Mouse (Mus musculus): ENCODE measurements around the gene Nlk.
A peak's percentile ranks its signal among the peaks of the same experiment; 100 is the strongest.

Gene Nlk

DNA sequence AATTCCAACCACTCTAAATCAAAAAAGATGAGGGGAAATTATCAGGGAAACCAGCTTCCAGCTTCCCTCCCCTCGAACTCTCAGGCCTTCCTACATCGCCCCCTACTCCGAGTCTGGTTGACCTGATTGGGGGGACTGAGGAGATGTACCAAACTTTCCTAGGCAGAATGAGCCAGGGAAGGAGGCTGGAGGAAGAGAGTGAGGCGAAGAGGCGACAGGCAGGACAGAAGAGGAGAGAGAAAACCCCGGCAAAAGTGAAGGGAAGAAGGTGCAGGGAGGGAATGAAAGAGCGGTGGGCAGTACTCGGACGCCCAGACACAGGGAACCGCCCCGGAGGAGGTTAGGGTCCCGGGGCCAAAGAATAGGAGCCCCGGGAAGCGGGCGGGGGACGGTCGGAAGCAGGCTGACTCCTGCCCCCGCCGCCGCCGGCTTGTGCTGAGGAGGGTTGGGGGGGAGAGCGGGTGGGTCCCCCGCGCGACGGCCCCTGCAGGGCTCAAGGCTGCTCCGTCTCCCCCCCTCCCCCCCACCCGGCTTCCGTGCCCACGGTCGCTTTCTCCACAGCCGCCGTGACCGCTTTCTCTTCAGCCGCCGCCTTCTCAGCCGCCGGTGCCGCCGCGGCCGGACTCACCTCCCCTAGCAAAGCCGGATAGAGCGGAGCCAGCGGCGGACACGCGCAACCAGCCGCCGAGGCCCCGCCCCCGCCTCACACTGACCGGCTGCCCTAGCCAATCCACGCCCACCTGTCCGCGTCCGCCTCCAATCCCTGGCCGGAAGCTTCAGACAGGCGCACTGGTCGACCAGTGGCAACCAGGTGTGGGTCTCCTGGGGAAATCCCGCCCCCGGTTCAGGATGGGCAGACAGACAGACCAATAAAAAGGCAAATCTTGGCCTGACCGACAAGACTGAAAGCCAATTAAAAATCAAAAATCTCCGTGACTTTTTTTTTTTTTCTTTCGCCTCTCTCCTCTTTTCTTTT lies at the start of gene Nlk:
Gene Nlk (minus strand): TSS at position 597 of the 976 bp plus-strand sequence.
- peak; percentile 99 for DNase-seq (ENCODE audit: low spot score in 2 of 2)

DNA sequence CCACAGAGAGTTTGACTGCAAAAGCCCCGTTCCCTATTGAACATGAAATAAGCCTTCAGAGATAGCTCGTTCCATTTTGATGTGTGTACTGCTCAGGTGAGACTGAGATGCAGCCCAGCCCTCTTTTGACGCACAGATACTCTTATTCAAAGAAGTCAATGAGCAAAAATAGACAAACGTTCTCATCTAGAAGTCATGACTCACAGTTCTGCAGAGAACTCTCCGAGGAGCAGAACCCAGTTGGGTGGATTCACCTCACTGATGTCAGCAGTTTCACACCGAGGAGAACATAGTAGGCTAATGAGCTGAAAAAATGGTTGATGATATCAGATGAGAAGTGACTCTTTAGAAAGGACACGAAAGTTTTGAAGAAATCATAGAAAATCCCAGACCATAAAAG lies 49.1 kb upstream of the Nlk start:
- no peak for DNase-seq (ENCODE audit: low spot score in 2 of 2)

DNA sequence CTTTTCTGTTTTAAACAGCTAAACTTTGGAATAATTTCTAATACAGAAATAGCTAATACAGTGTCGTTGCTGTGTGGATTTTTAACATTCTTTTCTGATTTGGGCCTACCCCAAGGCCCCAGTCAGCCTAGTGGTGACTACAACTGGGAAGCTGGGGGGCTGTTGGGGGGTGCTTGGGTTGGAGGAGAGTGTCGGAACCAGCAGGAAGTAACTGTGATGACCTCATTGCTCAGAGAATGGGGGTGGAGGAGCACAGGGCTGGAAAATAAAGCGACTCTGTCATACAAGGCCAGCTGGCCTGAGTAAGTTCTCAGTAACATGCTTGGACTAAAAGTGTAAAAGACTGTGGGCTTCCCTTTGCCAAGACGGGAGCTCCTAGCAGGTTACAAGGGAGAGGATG lies 48.3 kb upstream of the Nlk start:
- no peak for DNase-seq (ENCODE audit: low spot score in 2 of 2)

DNA sequence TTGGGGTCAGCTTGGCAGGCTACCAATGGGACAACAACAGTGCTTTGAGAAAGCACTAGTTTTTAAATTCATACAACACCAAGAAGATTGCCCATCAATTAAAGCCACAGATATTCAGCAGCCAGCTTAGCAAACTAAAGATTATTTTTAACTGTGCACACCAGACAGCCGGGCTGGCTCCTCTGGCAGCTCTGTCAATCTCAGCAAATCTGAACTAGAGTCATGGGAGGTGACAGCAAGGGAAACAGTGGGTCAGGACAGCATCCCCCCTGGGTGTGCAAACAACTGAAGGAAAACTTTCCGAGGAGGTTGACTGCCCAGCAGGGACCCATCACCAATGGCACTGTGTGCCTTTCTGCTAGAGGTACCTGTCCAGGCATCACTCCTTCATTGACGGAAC lies 45.3 kb upstream of the Nlk start:
- no peak for DNase-seq (ENCODE audit: low spot score in 2 of 2)

DNA sequence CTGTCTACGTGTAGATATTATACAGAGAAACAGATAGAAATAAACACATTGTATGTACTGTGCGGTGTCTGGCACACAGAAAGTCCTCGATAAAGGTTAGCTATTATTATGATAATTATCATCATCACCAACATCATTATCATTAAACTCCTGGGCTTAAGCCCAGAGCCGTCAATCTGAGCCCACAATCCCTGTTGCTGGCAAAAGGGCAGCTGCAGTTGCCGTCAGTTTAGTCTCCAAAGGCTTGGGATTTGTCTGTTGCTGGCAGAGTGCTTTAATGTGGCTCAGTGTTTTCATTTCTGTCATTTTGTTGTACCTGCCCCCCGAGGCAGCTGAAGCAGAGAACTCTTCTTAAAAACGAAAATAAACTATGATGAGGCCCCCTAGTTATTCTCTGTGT lies 44.8 kb upstream of the Nlk start:
- DNase-seq (ENCODE audit: low spot score in 2 of 2) = no peak

DNA sequence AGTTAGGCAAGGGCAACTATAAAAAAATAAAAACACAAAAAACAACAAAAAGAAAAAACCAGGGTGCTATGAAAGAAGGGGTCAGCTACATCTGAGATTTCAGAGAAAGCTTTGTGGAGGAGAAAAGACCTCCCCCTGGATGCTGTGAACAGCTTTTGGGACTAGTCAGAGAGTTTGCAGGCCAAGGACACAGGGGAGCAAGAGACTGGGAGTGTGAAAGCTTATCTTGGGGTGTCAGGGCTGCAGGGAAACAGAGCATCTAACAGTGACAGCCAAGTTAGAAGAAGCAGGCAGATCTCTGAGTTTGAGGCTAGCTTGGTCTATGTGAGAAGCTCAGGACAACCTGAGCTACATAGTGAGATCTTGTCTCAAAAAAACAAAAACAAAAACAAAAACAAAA lies 42.2 kb upstream of the Nlk start:
- no peak for DNase-seq (ENCODE audit: low spot score in 2 of 2)

DNA sequence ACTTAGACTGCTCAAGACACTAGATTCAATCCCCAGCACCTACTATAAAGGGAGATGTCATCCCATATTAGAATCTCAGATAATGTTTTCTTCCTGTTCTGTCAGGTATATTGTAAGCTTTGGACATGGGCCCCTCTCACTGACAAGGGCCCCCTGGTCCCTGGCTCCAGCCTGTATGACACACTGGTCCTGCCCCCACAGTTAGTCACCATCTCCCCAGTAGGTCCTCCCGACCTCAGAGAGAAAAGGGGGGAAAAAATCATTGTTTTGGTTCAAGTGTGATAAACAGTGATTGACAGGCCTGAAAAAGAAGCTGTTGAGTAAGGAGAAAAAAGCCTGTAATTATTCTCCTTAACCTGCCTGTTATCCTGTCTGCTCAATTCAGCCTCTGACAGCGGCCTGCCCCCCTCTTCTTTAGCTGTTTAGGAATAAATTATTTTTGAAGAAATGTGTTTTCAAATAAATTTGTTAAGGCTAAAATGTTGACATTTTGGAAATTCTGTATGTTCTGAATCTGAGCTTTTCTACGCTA lies 39.8 kb upstream of the Nlk start:
- no peak for DNase-seq (ENCODE audit: low spot score in 2 of 2)

DNA sequence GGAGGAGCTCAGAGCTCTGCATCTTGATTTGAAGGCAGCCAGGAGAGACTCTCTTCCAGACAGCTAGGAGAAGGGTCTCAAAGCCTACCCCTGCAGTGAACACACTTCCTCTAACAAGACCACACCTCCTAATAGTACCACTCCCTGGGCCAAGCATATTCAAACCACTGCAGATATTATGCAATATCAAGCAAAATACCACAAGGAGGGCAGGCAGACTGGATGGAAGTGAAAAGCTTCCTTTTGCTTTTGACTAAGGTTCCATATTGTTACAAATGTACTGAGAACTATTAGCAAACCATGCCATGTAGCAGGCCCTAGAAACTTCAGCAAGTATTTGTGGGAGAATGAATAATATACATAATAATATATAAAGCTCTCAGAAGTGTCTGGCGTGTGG lies 38.0 kb upstream of the Nlk start:
- no peak for DNase-seq (ENCODE audit: low spot score in 2 of 2)

DNA sequence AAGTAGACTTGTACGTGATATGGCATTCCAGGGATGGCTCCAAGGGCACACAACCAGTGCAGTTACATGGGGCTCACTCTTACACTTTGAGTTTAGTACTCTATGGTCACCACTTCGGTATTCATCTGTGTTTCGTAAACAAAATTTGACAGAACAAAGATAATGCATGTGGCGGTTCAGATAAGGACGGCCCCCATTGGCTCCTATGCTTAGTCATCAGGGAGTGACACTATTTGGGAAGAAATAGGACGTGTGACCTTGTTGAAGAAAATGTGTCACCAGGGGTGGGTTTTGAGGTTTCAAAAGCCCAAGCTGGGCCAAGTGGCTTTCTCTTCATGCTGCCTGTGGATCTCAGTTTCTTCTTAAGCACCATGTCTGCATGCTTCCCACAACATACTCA lies 35.4 kb upstream of the Nlk start:
- no peak for DNase-seq (ENCODE audit: low spot score in 2 of 2)

DNA sequence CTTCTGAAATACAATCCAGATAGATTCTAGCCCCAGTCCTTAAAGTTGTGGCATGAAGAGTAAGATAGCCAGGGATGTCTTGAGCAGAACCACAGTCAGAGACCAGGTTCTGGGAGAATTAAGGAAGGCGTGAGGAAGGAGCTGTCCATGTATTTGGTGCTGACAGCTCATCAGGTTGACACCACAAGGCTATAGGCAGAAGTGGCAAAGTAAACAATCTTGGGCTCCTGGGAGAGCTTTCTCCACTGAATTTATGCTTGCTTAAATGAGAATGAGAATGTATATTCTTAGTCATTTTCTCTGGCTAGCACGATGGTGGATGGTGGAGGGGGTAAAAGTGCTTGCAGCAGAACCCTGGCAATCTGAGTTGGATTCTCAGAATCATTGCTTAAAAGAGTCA lies 33.7 kb upstream of the Nlk start:
- DNase-seq (ENCODE audit: low spot score in 2 of 2) = no peak

DNA sequence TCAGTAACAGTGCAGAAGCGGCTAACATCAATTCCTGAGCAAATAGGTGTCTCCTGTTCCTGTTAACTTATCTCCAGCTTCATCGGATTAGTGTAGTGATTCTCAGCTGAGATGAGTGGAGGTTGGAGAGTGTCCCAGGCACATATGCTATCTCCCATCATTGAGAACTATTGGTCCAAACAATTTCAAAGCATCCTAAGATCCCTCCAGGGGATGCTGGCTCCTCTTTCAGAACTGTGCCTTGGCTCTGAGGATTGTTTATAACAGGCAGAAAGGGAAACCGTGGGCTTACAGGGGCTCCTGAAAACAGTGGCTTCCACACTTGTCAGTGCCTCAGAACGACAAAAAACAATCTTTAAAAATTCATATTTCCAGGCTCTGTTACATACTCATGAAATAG lies 30.9 kb upstream of the Nlk start:
- no peak for DNase-seq (ENCODE audit: low spot score in 2 of 2)

DNA sequence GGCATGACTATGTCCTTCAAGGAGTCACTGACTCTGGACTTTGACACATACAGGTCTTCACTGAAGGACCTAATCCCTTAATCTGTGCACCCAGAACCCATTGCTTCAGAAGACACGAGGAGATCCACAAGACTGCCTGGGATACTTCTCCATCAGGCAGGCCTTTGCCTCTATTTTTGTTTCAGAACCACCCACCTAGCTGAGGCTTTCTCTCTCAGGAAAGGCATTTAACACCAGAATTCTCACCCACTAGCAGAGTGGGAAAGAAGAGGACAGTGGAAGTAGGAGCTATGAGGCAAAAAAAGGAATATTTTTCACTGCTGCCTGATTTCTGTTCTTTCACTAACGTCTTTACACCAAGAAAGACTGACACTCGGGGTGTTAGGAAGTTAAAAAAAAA lies 29.2 kb upstream of the Nlk start:
- DNase-seq (ENCODE audit: low spot score in 2 of 2) = peak in 1 of 2 experiments; percentile 33

DNA sequence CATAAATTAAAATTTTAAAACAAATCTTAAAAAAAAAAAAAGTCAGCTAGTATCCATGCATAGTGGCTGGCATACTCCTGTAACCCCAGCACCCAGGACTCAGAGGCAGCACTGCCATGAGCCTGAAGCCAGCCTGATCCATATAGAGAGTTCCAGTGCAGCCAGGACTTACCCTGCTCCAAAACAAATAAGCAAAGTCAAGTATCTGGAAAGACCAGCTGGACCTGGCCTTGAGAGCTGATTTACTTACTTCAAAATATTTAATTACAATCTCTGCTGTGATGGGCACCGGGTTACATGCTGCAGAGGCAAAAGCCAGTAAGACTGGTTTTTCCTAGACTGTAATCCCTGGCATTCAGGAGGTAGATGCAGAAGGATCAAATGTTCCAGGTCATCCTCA lies 27.6 kb upstream of the Nlk start:
- no peak for DNase-seq (ENCODE audit: low spot score in 2 of 2)

DNA sequence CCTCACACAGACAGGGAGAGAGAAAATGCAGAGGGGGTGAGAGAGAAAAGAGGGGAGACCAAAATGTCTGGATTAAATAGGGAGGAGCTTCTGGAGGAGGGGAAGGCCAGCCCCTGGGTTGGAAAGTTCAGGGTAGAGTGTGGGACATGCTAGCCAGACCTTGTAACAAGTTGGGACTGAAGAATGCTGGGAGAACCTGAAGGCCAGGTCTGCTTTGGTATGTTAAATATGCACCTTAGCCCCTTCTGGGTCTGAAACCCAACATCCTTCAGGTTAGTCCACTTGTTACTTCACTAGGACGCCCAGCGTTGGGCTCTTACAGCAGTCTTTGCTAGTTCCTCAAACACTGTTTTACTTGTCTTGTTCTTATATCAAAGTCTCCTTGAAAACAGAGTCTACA lies 24.2 kb upstream of the Nlk start:
- DNase-seq (ENCODE audit: low spot score in 2 of 2) = no peak

DNA sequence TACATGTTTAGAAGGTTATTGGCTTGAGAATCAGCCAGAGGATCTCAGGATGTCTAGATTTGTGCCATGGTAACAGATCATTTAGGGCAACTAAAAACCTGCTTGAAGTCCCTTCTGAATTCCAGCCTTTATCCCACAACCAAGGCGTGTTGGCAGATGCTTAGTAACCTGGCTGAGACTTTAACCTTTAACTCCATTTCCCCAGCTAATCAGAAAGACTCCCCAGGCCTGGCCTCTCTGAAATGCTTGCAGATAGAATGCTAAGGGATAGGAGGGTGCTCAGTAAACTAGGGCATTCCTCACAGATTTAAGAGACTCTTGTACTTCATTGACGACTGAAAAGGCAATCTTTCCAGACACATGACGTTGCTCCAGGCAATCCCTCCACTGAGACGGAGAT lies 20.5 kb upstream of the Nlk start:
- DNase-seq (ENCODE audit: low spot score in 2 of 2) = no peak

DNA sequence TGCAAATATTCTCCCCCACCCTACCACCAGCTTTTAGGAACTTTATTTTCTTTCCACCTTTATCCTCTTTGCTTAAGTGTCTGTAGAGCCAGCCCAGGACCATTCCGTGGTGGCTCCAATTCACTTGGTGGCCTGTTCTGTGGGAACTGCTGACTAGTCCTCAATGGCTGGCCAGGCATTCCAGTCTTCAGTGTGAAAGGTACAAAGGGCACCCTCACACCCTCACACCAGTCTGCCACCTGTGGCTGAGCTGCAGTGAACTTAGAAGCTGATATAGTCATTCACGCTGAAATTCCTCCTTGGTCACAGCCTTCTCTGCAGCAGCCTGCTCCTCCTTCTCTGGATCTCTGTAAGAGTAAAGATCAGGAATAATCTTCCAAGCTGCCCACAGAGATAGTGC lies 11.5 kb upstream of the Nlk start:
- DNase-seq (ENCODE audit: low spot score in 2 of 2) = no peak

DNA sequence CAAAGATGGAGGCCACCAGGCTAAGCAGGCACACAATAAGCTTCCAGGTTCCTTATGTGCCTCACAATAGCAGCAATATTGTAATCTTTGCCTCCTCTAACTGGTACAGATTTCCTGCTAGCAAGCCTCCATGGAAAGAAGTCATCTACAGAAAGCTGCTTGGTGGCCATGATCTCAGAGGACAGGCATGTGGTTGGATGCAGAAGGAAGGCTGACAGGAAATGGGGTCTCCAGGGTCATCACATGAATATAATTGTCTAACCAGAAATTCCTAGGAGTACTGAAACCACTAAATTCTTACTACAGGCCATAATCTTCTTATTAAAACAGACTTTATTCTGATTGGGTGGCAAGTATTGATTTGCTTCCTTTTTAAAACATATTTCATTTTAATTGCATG lies 8.9 kb upstream of the Nlk start:
- no peak for DNase-seq (ENCODE audit: low spot score in 2 of 2)

DNA sequence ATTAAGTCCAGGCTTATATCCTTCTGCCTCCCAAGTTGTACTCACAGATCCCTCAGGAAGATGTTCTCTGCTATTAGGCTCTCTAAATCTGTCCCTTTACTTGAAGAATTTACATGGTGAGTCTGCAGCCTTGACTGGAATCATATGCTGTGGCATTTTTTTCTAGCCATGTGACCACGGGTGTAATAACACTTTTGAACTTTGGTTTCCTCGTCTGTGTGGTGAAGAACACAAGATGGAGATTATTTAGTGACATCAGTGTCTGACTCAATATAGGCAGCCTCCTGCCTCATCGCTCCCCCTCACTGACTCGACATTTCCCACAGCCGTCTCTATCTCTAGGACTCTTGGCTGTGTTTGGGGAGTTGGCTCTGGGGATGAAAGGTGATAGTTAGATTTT lies 5.9 kb upstream of the Nlk start:
- no peak for DNase-seq (ENCODE audit: low spot score in 2 of 2)

DNA sequence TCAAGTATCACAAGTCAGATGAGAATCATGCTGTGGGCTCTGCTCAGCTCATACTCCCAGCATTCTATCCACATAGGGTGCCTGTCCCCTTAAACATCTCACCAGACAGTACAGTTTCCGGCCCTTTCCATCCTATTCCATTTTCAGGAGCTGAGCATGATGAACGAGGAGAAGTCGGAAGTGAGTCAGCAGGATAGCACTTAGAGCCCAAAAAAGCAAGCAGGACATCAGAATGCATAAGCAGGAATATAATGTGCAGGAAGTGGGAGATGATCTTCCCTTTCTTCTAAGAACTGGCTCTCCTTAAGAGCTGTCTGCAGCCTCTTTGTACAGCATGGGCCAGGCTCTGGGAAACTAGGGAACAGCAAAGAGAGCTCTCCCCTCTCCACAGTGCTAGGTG lies 5.1 kb upstream of the Nlk start:
- no peak for DNase-seq (ENCODE audit: low spot score in 2 of 2)

DNA sequence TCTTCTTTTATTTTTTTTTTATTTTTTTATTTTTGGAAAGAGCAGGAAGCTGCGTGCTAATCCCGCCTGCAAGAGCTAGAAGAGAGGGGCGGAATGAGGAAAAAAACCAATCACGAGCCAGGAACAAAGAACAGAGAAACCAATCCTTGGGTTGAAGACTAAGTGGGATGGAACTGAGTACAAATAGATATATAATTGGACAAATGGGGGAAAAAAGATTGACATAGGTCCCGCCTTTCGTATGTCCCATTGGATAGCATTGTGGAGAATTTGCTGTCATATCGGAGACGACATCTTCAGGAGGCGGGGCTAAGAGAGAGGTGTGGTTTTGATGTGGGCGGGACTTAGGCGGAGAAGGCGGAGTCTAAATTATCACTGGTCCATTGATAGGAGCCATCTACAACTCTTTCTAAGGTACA lies 589 bp upstream of the Nlk start:
- peak; percentile 52 to 70 for DNase-seq (ENCODE audit: low spot score in 2 of 2)

DNA sequence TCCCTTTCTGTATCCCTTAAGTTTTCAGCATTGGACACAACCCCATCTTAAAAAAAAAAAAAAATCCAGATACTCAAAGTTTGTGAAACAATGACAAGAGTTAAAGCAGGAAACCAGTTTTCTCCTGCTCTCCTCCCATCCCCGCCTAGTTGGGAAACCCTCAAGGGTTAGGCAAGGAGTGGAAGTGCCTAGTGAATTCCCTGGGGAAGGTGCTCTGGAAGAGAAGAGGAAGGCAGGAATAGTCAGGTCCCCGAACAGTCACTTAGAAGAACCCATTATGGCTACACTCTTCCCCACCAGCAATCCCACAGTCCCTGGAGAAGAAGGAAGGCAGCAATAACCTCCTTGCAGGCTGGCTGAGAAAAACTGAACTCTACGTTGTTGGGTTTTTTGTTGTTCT lies 2.9 kb downstream of the Nlk start:
- no peak for DNase-seq (ENCODE audit: low spot score in 2 of 2)

DNA sequence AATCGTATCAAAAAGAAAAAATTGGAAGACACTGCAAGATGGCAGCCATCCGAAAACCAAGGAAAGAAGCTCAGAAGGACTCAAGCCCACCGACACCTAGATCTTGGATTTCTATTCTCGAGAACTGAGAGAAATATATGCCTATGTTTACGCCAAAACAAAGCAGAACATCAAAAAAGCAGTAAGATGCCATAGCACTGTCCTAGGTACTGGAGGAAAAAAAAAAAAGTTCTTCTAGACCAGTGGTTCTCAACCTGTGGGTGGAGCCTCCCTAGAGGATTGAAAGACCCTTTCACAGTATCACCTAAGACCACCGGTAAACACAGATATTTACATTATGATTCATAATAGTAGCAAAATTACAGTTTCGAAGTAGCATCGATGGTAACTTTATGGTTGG lies 3.9 kb downstream of the Nlk start:
- no peak for DNase-seq (ENCODE audit: low spot score in 2 of 2)

DNA sequence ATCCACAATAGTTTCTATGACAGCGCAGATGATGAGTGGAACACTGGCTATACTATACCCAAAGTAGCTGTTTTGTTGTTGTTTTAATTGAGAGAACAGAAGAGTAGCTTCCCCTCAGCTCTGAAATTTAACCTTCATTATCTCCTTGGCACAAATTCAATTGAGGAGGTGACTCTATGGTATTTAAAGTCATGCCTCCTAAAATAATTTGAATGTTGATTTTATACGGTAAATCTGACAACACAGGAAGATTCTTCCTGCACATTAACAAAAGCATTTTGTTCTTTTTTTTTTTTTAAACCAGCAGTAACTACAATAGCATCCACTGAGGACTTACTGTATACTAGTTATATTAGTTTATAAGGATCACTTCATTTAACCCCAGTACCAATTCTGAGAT lies 6.0 kb downstream of the Nlk start:
- DNase-seq (ENCODE audit: low spot score in 2 of 2) = no peak

DNA sequence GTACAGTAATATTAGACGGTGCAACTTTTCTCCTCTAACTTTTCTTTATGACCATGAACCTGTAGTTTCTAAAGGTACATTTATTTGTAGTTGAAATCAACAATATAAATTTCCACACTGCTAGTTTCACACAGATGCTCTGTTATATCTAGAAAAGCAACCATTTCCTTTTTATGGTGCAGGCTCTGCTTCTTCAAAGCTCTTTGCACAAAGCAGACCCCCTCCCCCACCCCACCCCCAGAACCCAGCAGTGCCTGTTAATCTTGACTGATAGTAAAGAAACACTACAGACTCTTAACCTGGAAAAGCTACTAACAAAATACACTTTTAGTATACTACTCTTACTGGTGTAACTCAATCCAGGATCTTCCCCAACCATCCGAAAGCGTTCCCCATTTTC lies 6.6 kb downstream of the Nlk start:
- DNase-seq (ENCODE audit: low spot score in 2 of 2) = no peak
